Mouse (Mus musculus) urinary bladder, postnatal 36 days (tissue): Measurements from ENCODE around the gene Meis3.
A peak's percentile ranks its signal among the peaks of the same experiment; 100 is the strongest.

ENCODE experiments used
- DNase-seq, 2 experiments: peaks; one replicate each; pipeline ENCODE4 v3.0.0; 2022; ENCODE audit warnings: low spot score in 2 of 2, mixed read lengths in 1 of 2

Gene Meis3

GRCm38 (mm10) chr7:16208781-16209665 is 34.1 kb downstream of the Meis3 start:
- DNase-seq = no peak

- peak in 1 of 2 experiments; percentile 19 for DNase-seq
Measured at GRCm38 (mm10) chr7:16210862-16211365, 36.0 kb downstream of the Meis3 start.

- no peak for DNase-seq
Measured at GRCm38 (mm10) chr7:16213196-16213595, 38.3 kb downstream of the Meis3 start.

GRCm38 (mm10) chr7:16213986-16214385 is 39.1 kb downstream of the Meis3 start:
- DNase-seq = no peak

GRCm38 (mm10) chr7:16221582-16222272 is 46.8 kb downstream of the Meis3 start, which contains the start of gene Dhx34:
Gene Dhx34 (minus strand): TSS chr7:16222037.
- DNase-seq = peak; percentile 93 to 95

GRCm38 (mm10) chr7:16229869-16230268 is 55.0 kb downstream of the Meis3 start:
- no peak for DNase-seq
